Mouse (Mus musculus) left cerebral cortex, adult 6 months (tissue): Measurements from ENCODE around the gene Gm6882. TPM values are rescaled to one million over a fixed set of nuclear protein-coding genes. Genes with fewer than 3 reads are reported as not detected.

Experiments
- long read RNA-seq, 2 experiments: library from polyadenylated mRNA; unstranded; transcript quantifications; one replicate each; pipeline ENCODE4 v2.0.0; 2019 to 2020
- polyA plus RNA-seq: library from polyadenylated mRNA; unstranded; fragments of <200 nt; fragmentation: Nextera tagmentation; gene quantifications from 2 replicates; pipeline ENCODE4 v1.2.3, GENCODE M21; 2021

The Gm6882 gene
- not detected in 2 replicates for polyA plus RNA-seq
- long read RNA-seq, experiment 1, result 0 reads
- long read RNA-seq, experiment 2, result 0 reads

DNA sequence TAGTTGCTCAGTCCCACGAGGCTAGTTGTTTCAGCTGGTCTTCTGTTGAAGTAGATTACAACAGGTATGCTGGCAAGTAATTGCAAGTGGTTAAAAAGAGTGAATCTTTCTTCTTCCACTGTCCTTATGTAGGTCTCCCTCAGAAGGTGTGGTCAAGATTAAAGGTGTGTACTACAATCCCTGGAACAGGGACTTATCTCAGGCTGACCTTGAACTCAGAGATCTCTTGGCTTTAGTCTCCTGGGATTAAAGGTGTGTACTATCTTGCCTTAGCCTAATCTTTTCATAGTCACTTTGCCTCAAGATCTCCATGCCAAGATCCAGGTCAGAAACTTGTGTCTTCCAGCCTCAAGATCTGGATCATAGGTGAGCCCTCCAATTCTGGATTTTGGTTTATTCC lies at the start of gene Gm6882:
Gene Gm6882 (minus strand): TSS at position 101 of the 400 bp plus-strand sequence.

Other genes starting within 250 kb of the Gm6882 start
- not detected in 2 replicates for gene Gm5157, start 242.3 kb downstream of the Gm6882 start, polyA plus RNA-seq
- not detected in 2 replicates for gene Vmn1r124, start 172.1 kb downstream of the Gm6882 start, polyA plus RNA-seq
- gene Vmn1r125, start 160.6 kb downstream of the Gm6882 start, polyA plus RNA-seq, result not detected in 2 replicates
- gene Vmn1r126, start 131.3 kb downstream of the Gm6882 start, polyA plus RNA-seq, result not detected in 2 replicates
- not detected in 2 replicates for gene Vmn1r127, start 112.9 kb downstream of the Gm6882 start, polyA plus RNA-seq
- gene Vmn1r128, start 83.4 kb downstream of the Gm6882 start, polyA plus RNA-seq, result not detected in 2 replicates
- gene Vmn1r129, start 71.5 kb downstream of the Gm6882 start, polyA plus RNA-seq, result not detected in 2 replicates
- not detected in 2 replicates for gene Vmn1r130, start 79.0 kb upstream of the Gm6882 start, polyA plus RNA-seq
- gene Vmn1r131, start 113.3 kb upstream of the Gm6882 start, polyA plus RNA-seq, result not detected in 2 replicates
- gene Vmn1r132, start 181.3 kb upstream of the Gm6882 start, polyA plus RNA-seq, result not detected in 2 replicates